Mouse (Mus musculus): ENCODE results near the gene Cnmd.

Gene Cnmd

GRCm38 (mm10) chr14:79645378-79645777, 16.6 kb downstream of the Cnmd start:
- no peak for ATAC-seq (ENCODE audit: low TSS enrichment)

GRCm38 (mm10) chr14:79642063-79642462, 19.9 kb downstream of the Cnmd start:
- no peak for ATAC-seq (ENCODE audit: low TSS enrichment)

- no peak for ATAC-seq (ENCODE audit: low TSS enrichment)
Observed at GRCm38 (mm10) chr14:79636814-79637213, 25.2 kb downstream of the Cnmd start.

GRCm38 (mm10) chr14:79633196-79633595, 28.8 kb downstream of the Cnmd start:
- no peak for ATAC-seq (ENCODE audit: low TSS enrichment)

GRCm38 (mm10) chr14:79632330-79632729, 29.6 kb downstream of the Cnmd start:
- ATAC-seq (ENCODE audit: low TSS enrichment): no peak

GRCm38 (mm10) chr14:79621143-79621542, 40.8 kb downstream of the Cnmd start:
- ATAC-seq (ENCODE audit: low TSS enrichment): no peak

- ATAC-seq (ENCODE audit: low TSS enrichment): no peak
Observed at GRCm38 (mm10) chr14:79619802-79620201, 42.2 kb downstream of the Cnmd start.

- peak; percentile 92 for ATAC-seq (ENCODE audit: low TSS enrichment)
Observed at GRCm38 (mm10) chr14:79617121-79617828, 44.7 kb downstream of the Cnmd start.

GRCm38 (mm10) chr14:79608286-79608685, 53.7 kb downstream of the Cnmd start:
- ATAC-seq (ENCODE audit: low TSS enrichment): no peak

- no peak for ATAC-seq (ENCODE audit: low TSS enrichment)
Observed at GRCm38 (mm10) chr14:79607352-79607751, 54.6 kb downstream of the Cnmd start.

GRCm38 (mm10) chr14:79606867-79607266, 55.1 kb downstream of the Cnmd start:
- peak; percentile 98 for ATAC-seq (ENCODE audit: low TSS enrichment)

- no peak for ATAC-seq (ENCODE audit: low TSS enrichment)
Observed at GRCm38 (mm10) chr14:79606392-79606791, 55.6 kb downstream of the Cnmd start.

GRCm38 (mm10) chr14:79605881-79606280, 56.1 kb downstream of the Cnmd start:
- no peak for ATAC-seq (ENCODE audit: low TSS enrichment)

- ATAC-seq (ENCODE audit: low TSS enrichment): no peak
Observed at GRCm38 (mm10) chr14:79596602-79597001, 65.4 kb downstream of the Cnmd start.

GRCm38 (mm10) chr14:79594069-79594468, 67.9 kb downstream of the Cnmd start:
- ATAC-seq (ENCODE audit: low TSS enrichment): no peak

- no peak for ATAC-seq (ENCODE audit: low TSS enrichment)
Observed at GRCm38 (mm10) chr14:79591611-79592010, 70.4 kb downstream of the Cnmd start.

- ATAC-seq (ENCODE audit: low TSS enrichment): no peak
Observed at GRCm38 (mm10) chr14:79590916-79591315, 71.1 kb downstream of the Cnmd start.

- ATAC-seq (ENCODE audit: low TSS enrichment): no peak
Observed at GRCm38 (mm10) chr14:79589401-79589800, 72.6 kb downstream of the Cnmd start.

GRCm38 (mm10) chr14:79588534-79588951, 73.4 kb downstream of the Cnmd start:
- no peak for ATAC-seq (ENCODE audit: low TSS enrichment)

- ATAC-seq (ENCODE audit: low TSS enrichment): peak; percentile 22
Observed at GRCm38 (mm10) chr14:79587852-79588229, 74.1 kb downstream of the Cnmd start.

Measured in frontal cortex, adult (tissue).